Mouse (Mus musculus): ENCODE measurements around the gene Kcnk2.
A peak's percentile ranks its signal among the peaks of the same experiment; 100 is the strongest.

Kcnk2 gene

GRCm38 (mm10) chr1:189402223-189402943 lies at the start of gene Kcnk2:
Gene Kcnk2 (minus strand): TSS chr1:189402273.
- DNase-seq: no peak

- DNase-seq: no peak
Measured at GRCm38 (mm10) chr1:189440741-189441140, 38.7 kb upstream of the Kcnk2 start.

- no peak for DNase-seq
Measured at GRCm38 (mm10) chr1:189437126-189437525, 35.1 kb upstream of the Kcnk2 start.

- DNase-seq: no peak
Measured at GRCm38 (mm10) chr1:189435452-189435851, 33.4 kb upstream of the Kcnk2 start.

GRCm38 (mm10) chr1:189431479-189431878 lies 29.4 kb upstream of the Kcnk2 start:
- DNase-seq: no peak

- DNase-seq: peak in 1 of 2 experiments; percentile 37
Measured at GRCm38 (mm10) chr1:189430534-189430933, 28.5 kb upstream of the Kcnk2 start.

- peak in 1 of 2 experiments; percentile 5 for DNase-seq
Measured at GRCm38 (mm10) chr1:189429566-189429965, 27.5 kb upstream of the Kcnk2 start.

- peak in 1 of 2 experiments; percentile 7 for DNase-seq
Measured at GRCm38 (mm10) chr1:189426252-189426651, 24.2 kb upstream of the Kcnk2 start.

GRCm38 (mm10) chr1:189419914-189420313 lies 17.8 kb upstream of the Kcnk2 start:
- no peak for DNase-seq

- DNase-seq: no peak
Measured at GRCm38 (mm10) chr1:189409906-189410305, 7.8 kb upstream of the Kcnk2 start.

- no peak for DNase-seq
Measured at GRCm38 (mm10) chr1:189405221-189405620, 3.1 kb upstream of the Kcnk2 start.

- DNase-seq: no peak
Measured at GRCm38 (mm10) chr1:189403546-189403945, 1.5 kb upstream of the Kcnk2 start.

GRCm38 (mm10) chr1:189403139-189403538 lies 1.1 kb upstream of the Kcnk2 start:
- DNase-seq: no peak

GRCm38 (mm10) chr1:189386848-189387247 lies 15.2 kb downstream of the Kcnk2 start:
- DNase-seq: no peak

- no peak for DNase-seq
Measured at GRCm38 (mm10) chr1:189386141-189386540, 15.9 kb downstream of the Kcnk2 start.

- no peak for DNase-seq
Measured at GRCm38 (mm10) chr1:189367722-189368121, 34.4 kb downstream of the Kcnk2 start.

- no peak for DNase-seq
Measured at GRCm38 (mm10) chr1:189364188-189364587, 37.9 kb downstream of the Kcnk2 start.

- no peak for DNase-seq
Measured at GRCm38 (mm10) chr1:189362579-189362978, 39.5 kb downstream of the Kcnk2 start.

- no peak for DNase-seq
Measured at GRCm38 (mm10) chr1:189359699-189360098, 42.4 kb downstream of the Kcnk2 start.

- no peak for DNase-seq
Measured at GRCm38 (mm10) chr1:189353887-189354286, 48.2 kb downstream of the Kcnk2 start.

- no peak for DNase-seq
Measured at GRCm38 (mm10) chr1:189351804-189352203, 50.3 kb downstream of the Kcnk2 start.

GRCm38 (mm10) chr1:189349205-189349604 lies 52.9 kb downstream of the Kcnk2 start:
- no peak for DNase-seq

GRCm38 (mm10) chr1:189345166-189345565 lies 56.9 kb downstream of the Kcnk2 start:
- DNase-seq: no peak

GRCm38 (mm10) chr1:189343301-189344251 lies 58.5 kb downstream of the Kcnk2 start:
- peak in 1 of 2 experiments; percentile 4 for DNase-seq
